Mouse (Mus musculus) ES-E14 (cell line): ENCODE results near the gene Twist1.

ENCODE experiments used
- CHD2 ChIP-seq: IDR thresholded peaks from 2 replicates; pipeline ENCODE4 v1.6.1; 2014; ENCODE audit warnings: mild to moderate bottlenecking, low read depth, low read length, inconsistent platforms
- HCFC1 ChIP-seq: IDR thresholded peaks from 2 replicates; pipeline ENCODE4 v1.6.1; 2012; ENCODE audit warnings: low read length, inconsistent platforms, borderline replicate concordance; ENCODE audit not compliant: insufficient read depth
- MAFK ChIP-seq: IDR thresholded peaks from 2 replicates; pipeline ENCODE4 v1.6.1; 2014; ENCODE audit warnings: mild to moderate bottlenecking, low read depth, low read length, inconsistent platforms; ENCODE audit not compliant: insufficient read depth
- ZC3H11A ChIP-seq: IDR thresholded peaks from 2 replicates; pipeline ENCODE4 v1.6.1; 2012; ENCODE audit warnings: low read depth, mild to moderate bottlenecking, inconsistent platforms, low read length, borderline replicate concordance
- ZNF384 ChIP-seq: IDR thresholded peaks from 2 replicates; pipeline ENCODE4 v1.6.1; 2012; ENCODE audit warnings: low read depth, low read length, inconsistent platforms

GRCm38 (mm10) chr12:33993127-33993526, 35.7 kb downstream of the Twist1 start:
- no peak for TF ChIP-seq ZNF384
- TF ChIP-seq CHD2 = no peak
- TF ChIP-seq MAFK = no peak
- TF ChIP-seq ZC3H11A = no peak
- no peak for TF ChIP-seq HCFC1
